Mouse (Mus musculus): Measurements from ENCODE around the gene Gnb1l.

DNA sequence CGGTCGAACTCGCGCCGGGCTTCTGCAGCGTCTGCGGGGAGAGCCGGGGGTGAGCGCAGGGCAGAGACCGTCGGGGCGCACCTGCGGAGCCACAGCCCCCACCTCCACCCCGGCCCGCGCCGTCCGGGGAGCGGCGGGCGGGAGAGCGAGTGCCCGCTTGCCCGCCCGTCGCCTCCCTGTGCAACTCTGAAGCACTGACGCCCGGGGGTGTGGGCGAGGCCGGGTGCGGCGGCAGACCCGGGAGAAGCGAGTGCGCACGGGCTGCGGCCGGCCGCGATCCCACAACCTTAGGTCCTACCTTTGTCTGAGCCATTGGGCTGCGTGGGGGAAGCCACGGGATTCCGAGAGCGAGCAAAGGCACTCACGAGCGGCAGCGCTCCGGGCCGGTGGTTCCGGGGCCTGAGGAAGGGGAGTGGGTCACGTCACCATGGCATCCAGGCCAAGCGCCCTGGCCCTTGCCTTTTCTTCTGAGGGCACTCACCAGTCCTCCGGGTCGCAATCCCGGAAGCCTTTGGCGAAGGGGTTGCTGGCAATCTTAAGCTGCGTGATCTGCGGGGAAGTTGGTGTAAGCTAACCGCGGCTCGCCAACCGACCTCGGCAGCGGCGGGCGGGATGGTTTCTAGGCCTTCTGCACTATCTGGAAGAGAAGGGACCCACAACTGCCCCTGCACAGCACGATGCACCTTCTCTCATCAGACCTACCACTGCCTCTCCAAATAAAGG, 84.1 kb downstream of the Gnb1l start:
- TF ChIP-seq CTCF (IDR thresholded peaks at IDR 0.05; ENCODE audit: borderline replicate concordance, extremely low read depth, insufficient read depth, insufficient read length) (no peak), POLR2A (IDR thresholded peaks at IDR 0.05; ENCODE audit: borderline replicate concordance, extremely low read depth, insufficient read depth, insufficient read length, poor library complexity, severe bottlenecking) (no peak)
